Mouse (Mus musculus): ENCODE data around the gene Icam4. TPM values are rescaled to one million over a fixed set of nuclear protein-coding genes. Genes with fewer than 3 reads are reported as not detected.
A peak's percentile ranks its signal among the peaks of the same experiment; 100 is the strongest.

Icam4 gene
- polyA plus RNA-seq, 1 experiment = 0.65 TPM

DNA sequence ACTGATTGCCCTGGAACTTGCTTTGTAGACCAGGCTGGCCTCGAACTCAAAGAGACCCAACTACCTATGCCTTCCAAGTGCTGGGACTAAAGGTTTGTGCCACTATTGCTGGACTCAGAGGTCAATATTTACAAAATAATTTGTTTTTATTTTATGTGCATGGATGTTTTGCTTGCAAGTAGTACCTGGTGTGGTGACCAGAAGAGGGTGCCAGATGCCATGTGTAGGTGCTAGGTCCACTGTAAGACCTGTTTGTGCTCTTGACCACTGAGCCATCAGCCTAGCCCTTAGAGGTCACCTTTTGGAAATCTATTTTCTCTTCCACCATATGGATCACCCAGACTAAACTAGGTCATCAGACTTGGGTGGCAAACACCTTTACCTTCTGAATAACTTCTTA lies 6.4 kb upstream of the Icam4 start:
- TF ChIP-seq POLR2A (IDR thresholded peaks at IDR 0.05; ENCODE audit: borderline replicate concordance, insufficient read depth, low read length) = no peak
- TF ChIP-seq CTCF (IDR thresholded peaks at IDR 0.05; ENCODE audit: borderline replicate concordance, insufficient read depth, low read depth, low read length) = no peak
- H3K4me1 ChIP-seq (ENCODE audit: control insufficient read depth, insufficient read depth, low read length) = no peaks in the 10 kb centered on the region
- DNase-seq = no peak
- H3K27me3 ChIP-seq (ENCODE audit: control insufficient read depth, insufficient read depth, low read length) = no peaks in the 10 kb centered on the region
- H3K4me3 ChIP-seq (replicated peaks; ENCODE audit: insufficient read depth, low read depth, low read length) = no peak overlapping the region
- no peak overlapping the region for H3K27ac ChIP-seq (ENCODE audit: insufficient read depth, low read length)
- WGBS = 83% methylated on average over 1 of the region's 1 CpGs

- WGBS = 71% methylated on average over 19 of the region's 19 CpGs
- H3K4me3 ChIP-seq (replicated peaks; ENCODE audit: insufficient read depth, low read depth, low read length) = no peak overlapping the region
- TF ChIP-seq CTCF (IDR thresholded peaks at IDR 0.05; ENCODE audit: borderline replicate concordance, insufficient read depth, low read depth, low read length) = no peak
These were observed 3.8 kb upstream of the Icam4 start for GRCm38 (mm10) chr9:21025258-21025810.

DNA sequence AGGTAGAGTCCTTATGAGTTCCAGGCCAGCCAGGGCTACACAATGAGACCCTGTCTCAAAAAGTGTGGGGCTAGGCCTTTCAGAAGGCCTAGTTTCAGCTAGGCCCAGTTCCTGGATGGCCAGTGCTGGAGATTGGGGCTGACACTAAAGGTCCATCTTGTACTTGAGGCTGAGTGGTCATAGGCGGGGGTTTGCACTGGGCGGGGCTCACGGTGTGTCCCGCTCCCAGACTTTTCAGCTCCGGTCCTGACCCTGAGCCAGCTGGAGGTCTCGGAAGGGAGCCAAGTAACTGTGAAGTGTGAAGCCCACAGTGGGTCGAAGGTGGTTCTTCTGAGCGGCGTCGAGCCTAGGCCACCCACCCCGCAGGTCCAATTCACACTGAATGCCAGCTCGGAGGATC lies 2.3 kb upstream of the Icam4 start:
- Histone ChIP-seq H3K27me3 (ENCODE audit: control insufficient read depth, insufficient read depth, low read length) (no peaks in the 10 kb centered on the region; the same call in 1 of the 2 replicates), H3K27ac (ENCODE audit: insufficient read depth, low read length) (no peak overlapping the region), H3K4me1 (ENCODE audit: control insufficient read depth, insufficient read depth, low read length) (peaks cover 5% of the 10 kb centered on the region), H3K4me3 (replicated peaks; ENCODE audit: insufficient read depth, low read depth, low read length) (no peak overlapping the region)
- TF ChIP-seq CTCF (IDR thresholded peaks at IDR 0.05; ENCODE audit: borderline replicate concordance, insufficient read depth, low read depth, low read length) = no peak
- no peak for TF ChIP-seq POLR2A (IDR thresholded peaks at IDR 0.05; ENCODE audit: borderline replicate concordance, insufficient read depth, low read length)
- DNase-seq = no peak
- 68% methylated on average over 12 of the region's 12 CpGs for WGBS

More at GRCm38 (mm10) chr9:21025258-21025810, 3.8 kb upstream of the Icam4 start:
- peaks cover 5% of the 10 kb centered on the region for H3K4me1 ChIP-seq (ENCODE audit: control insufficient read depth, insufficient read depth, low read length)
- no peak for DNase-seq
- no peak overlapping the region for H3K27ac ChIP-seq (ENCODE audit: insufficient read depth, low read length)
- no peaks in the 10 kb centered on the region; the same call in 1 of the 2 replicates for H3K27me3 ChIP-seq (ENCODE audit: control insufficient read depth, insufficient read depth, low read length)

DNA sequence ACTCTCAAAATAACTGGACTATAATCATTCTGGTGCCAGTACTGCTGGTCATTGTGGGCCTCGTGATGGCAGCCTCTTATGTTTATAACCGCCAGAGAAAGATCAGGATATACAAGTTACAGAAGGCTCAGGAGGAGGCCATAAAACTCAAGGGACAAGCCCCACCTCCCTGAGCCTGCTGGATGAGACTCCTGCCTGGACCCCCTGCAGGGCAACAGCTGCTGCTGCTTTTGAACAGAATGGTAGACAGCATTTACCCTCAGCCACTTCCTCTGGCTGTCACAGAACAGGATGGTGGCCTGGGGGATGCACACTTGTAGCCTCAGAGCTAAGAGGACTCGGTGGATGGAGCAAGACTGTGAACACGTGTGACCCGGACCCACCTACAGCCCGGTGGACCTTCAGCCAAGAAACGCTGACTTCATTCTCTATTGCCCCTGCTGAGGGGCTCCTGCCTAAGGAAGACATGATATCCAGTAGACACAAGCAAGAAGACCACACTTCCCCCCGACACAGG lies 1.3 kb upstream of the Icam4 start:
- TF ChIP-seq POLR2A (IDR thresholded peaks at IDR 0.05; ENCODE audit: borderline replicate concordance, insufficient read depth, low read length) = no peak
- TF ChIP-seq CTCF (IDR thresholded peaks at IDR 0.05; ENCODE audit: borderline replicate concordance, insufficient read depth, low read depth, low read length) = no peak
- Histone ChIP-seq H3K4me1 (ENCODE audit: control insufficient read depth, insufficient read depth, low read length) (peaks cover 5% of the 10 kb centered on the region), H3K27me3 (ENCODE audit: control insufficient read depth, insufficient read depth, low read length) (no peaks in the 10 kb centered on the region; the same call in 1 of the 2 replicates), H3K4me3 (replicated peaks; ENCODE audit: insufficient read depth, low read depth, low read length) (no peak overlapping the region), H3K27ac (ENCODE audit: insufficient read depth, low read length) (no peak overlapping the region)
- 39% methylated on average over 8 of the region's 8 CpGs for WGBS
- DNase-seq = no peak

GRCm38 (mm10) chr9:21028560-21029110 lies 538 bp upstream of the Icam4 start:
- 84% methylated on average over 6 of the region's 6 CpGs for WGBS
- H3K4me3 ChIP-seq (replicated peaks; ENCODE audit: insufficient read depth, low read depth, low read length) = no peak overlapping the region
- no peak overlapping the region for H3K27ac ChIP-seq (ENCODE audit: insufficient read depth, low read length)
- TF ChIP-seq POLR2A (IDR thresholded peaks at IDR 0.05; ENCODE audit: borderline replicate concordance, insufficient read depth, low read length) (no peak), CTCF (IDR thresholded peaks at IDR 0.05; ENCODE audit: borderline replicate concordance, insufficient read depth, low read depth, low read length) (no peak)
- no peaks in the 10 kb centered on the region; the same call in 1 of the 2 replicates for H3K27me3 ChIP-seq (ENCODE audit: control insufficient read depth, insufficient read depth, low read length)
- DNase-seq = no peak
- peaks cover 9% of the 10 kb centered on the region for H3K4me1 ChIP-seq (ENCODE audit: control insufficient read depth, insufficient read depth, low read length)

DNA sequence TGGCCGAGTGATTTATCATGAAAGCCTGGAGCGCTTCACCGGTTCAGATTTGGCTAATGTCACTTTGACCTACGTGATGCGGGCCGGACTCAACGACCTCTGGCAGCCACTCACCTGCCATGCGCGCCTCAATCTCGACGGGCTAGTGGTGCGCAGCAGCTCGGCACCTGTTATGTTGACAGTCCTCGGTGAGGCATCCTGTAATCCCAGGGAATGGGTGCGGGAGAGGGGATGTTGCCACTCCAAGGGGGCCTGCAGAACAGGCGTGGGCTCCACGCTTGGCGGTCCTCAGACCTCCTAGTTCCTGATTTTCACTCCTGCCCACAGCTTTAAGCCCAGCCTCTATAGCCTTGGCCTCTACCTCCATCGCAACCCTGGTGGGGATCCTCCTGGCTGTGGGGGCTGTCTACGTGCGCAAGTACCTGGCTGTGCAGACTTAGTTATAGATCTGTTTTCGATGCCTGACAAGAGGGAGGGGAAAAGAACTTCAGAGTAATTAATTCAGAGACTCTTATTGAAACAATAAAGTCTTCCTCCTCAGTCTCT lies 955 bp downstream of the Icam4 start:
- no peak for DNase-seq
- TF ChIP-seq POLR2A (IDR thresholded peaks at IDR 0.05; ENCODE audit: borderline replicate concordance, insufficient read depth, low read length) (no peak), CTCF (IDR thresholded peaks at IDR 0.05; ENCODE audit: borderline replicate concordance, insufficient read depth, low read depth, low read length) (no peak)
- H3K27ac ChIP-seq (ENCODE audit: insufficient read depth, low read length) = no peak overlapping the region
- no peak overlapping the region for H3K4me3 ChIP-seq (replicated peaks; ENCODE audit: insufficient read depth, low read depth, low read length)
- H3K4me1 ChIP-seq (ENCODE audit: control insufficient read depth, insufficient read depth, low read length) = peaks cover 9% of the 10 kb centered on the region
- no peaks in the 10 kb centered on the region; the same call in 1 of the 2 replicates for H3K27me3 ChIP-seq (ENCODE audit: control insufficient read depth, insufficient read depth, low read length)
- 25% methylated on average over 22 of the region's 22 CpGs for WGBS

GRCm38 (mm10) chr9:21030781-21031250 lies 1.6 kb downstream of the Icam4 start:
- H3K4me1 ChIP-seq (ENCODE audit: control insufficient read depth, insufficient read depth, low read length) = peaks cover 9% of the 10 kb centered on the region
- WGBS = under 1% methylated on average over 13 of the region's 13 CpGs
- H3K27ac ChIP-seq (ENCODE audit: insufficient read depth, low read length) = no peak overlapping the region
- peak overlapping the region; percentile 44 for H3K4me3 ChIP-seq (replicated peaks; ENCODE audit: insufficient read depth, low read depth, low read length)
- DNase-seq = peak; percentile 76 to 80
- TF ChIP-seq CTCF (IDR thresholded peaks at IDR 0.05; ENCODE audit: borderline replicate concordance, insufficient read depth, low read depth, low read length) (peak; percentile 22; the same call in 1 of the 2 replicates), POLR2A (IDR thresholded peaks at IDR 0.05; ENCODE audit: borderline replicate concordance, insufficient read depth, low read length) (no peak)
- no peaks in the 10 kb centered on the region; the same call in 1 of the 2 replicates for H3K27me3 ChIP-seq (ENCODE audit: control insufficient read depth, insufficient read depth, low read length)

Measured in cerebellum, adult 2 months (tissue).